Mouse (Mus musculus) bone marrow macrophage, adult 2 months (primary cell): ENCODE measurements at regions not wholly inside any gene's neighbourhood (a gene's known extent, or its start where the extent isn't known, plus 50 kb on each side); places are given as distances from the start of the nearest gene placed in this dataset.

Source experiments
- CTCF ChIP-seq: IDR thresholded peaks from 2 replicates; pipeline ENCODE4 v1.5.1; 2012; ENCODE audit warnings: low read depth, mild to moderate bottlenecking, low read length, moderate library complexity
- POLR2A ChIP-seq: IDR thresholded peaks from 2 replicates; pipeline ENCODE4 v1.6.1; 2012; ENCODE audit warnings: mild to moderate bottlenecking, low read depth, low read length, borderline replicate concordance

- TF ChIP-seq POLR2A, result no peak
- no peak for TF ChIP-seq CTCF
These were observed 622.1 kb upstream of the 4930452B06Rik start for GRCm38 (mm10) chr14:9288103-9288502.
